Mouse (Mus musculus) G1E (cell line): ENCODE measurements around the gene Rnd1. TPM values are rescaled to one million over a fixed set of nuclear protein-coding genes. Genes with fewer than 3 reads are reported as not detected.
A peak's percentile ranks its signal among the peaks of the same experiment; 100 is the strongest.

Experiments used
- ATAC-seq: 2 replicates; pipeline ENCODE4 v1.8.0; 2016; ENCODE audit warnings: mild to moderate bottlenecking; ENCODE audit not compliant: insufficient number of reproducible peaks, poor library complexity, low FRiP score, severe bottlenecking; ENCODE audit errors: extremely low read depth
- DNase-seq: peaks from one replicate; pipeline ENCODE4 v3.0.0; 2012; ENCODE audit warnings: low spot score
- H3K27me3 ChIP-seq: 2 replicates; pipeline ENCODE4 v1.6.1; 2012; ENCODE audit warnings: mild to moderate bottlenecking, low read length, inconsistent platforms; ENCODE audit not compliant: insufficient read depth
- H3K36me3 ChIP-seq: replicated peaks from 2 replicates; pipeline ENCODE3; 2012; ENCODE audit warnings: mild to moderate bottlenecking, inconsistent platforms
- H3K4me1 ChIP-seq: 2 replicates; pipeline ENCODE4 v1.6.1; 2012; ENCODE audit warnings: low read depth, low read length, inconsistent platforms, mixed read lengths; ENCODE audit not compliant: insufficient read depth
- H3K4me3 ChIP-seq: 2 replicates; pipeline ENCODE4 v1.5.1; 2012; ENCODE audit warnings: low read depth, mild to moderate bottlenecking, inconsistent platforms, low read length, moderate library complexity, mixed read lengths
- H3K9me3 ChIP-seq: replicated peaks from 2 replicates; pipeline ENCODE4 v1.6.1; 2012; ENCODE audit warnings: inconsistent platforms
- CTCF ChIP-seq: IDR thresholded peaks from 2 replicates; pipeline ENCODE4 v1.5.1; 2012; ENCODE audit warnings: low read depth, low read length, inconsistent platforms, mixed read lengths
- GATA1 ChIP-seq: IDR thresholded peaks from 2 replicates; pipeline ENCODE4 v1.6.1; 2012; ENCODE audit warnings: borderline replicate concordance, low read length, inconsistent platforms, mixed read lengths
- GATA2 ChIP-seq: IDR thresholded peaks from 2 replicates; pipeline ENCODE4 v1.6.1; 2012; ENCODE audit warnings: low read depth, low read length, inconsistent platforms, borderline replicate concordance
- POLR2AphosphoS5 ChIP-seq: IDR thresholded peaks from 2 replicates; pipeline ENCODE4 v1.6.1; 2012; ENCODE audit warnings: low read depth, low read length, inconsistent platforms; ENCODE audit not compliant: insufficient replicate concordance
- TAL1 ChIP-seq: conservative IDR thresholded peaks from 2 replicates; pipeline ENCODE4 v1.6.1; 2012; ENCODE audit warnings: low read depth, low read length, inconsistent platforms, mixed read lengths
- polyA plus RNA-seq: library from polyadenylated mRNA; stranded (reverse); fragments of >175 nt; gene quantifications from 2 replicates; pipeline ENCODE4 v1.2.3, GENCODE M21; 2012
- total RNA-seq, 2 experiments: library from RNA; stranded (forward) in 1 of 2; stranded (reverse) in 1 of 2; fragments of 200-1000 nt in 1 of 2; fragments of >200 nt in 1 of 2; fragmentation: Nextera tagmentation in 1 of 2; gene quantifications; 2 replicates each; pipeline ENCODE4 v1.2.3; 2014 to 2017

Rnd1 gene
- total and polyA plus RNA-seq, 3 experiments: 1.1 to 3.2 (median 1.2) TPM

DNA sequence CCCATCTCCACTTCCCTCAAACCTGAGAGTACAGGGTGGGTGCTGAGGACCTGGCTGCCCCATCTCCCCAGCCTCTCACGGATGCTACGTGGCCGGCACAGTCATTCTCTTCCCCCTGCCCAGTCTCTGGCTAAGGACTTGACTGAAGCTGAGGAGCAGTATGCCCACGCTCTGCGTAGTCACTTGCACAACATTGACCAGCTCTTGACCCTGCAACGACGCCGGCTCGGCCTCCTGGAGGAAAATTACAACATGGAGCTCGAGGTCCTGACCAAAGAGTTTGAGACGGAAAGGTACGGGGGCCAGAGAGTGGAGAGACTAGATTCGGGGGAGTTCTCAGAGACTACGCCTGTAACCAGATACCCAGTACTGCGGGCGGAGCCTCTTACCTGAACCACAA is 40.0 kb upstream of the Rnd1 start:
- no peak overlapping the region for H3K4me3 ChIP-seq
- peaks cover 25% of the 10 kb centered on the region for H3K4me1 ChIP-seq
- TF ChIP-seq GATA2 (no peak), GATA1 (no peak), CTCF (no peak), POLR2AphosphoS5 (no peak), TAL1 (no peak)
- H3K9me3 ChIP-seq: no peaks in the 10 kb centered on the region
- no peaks in the 10 kb centered on the region for H3K36me3 ChIP-seq
- ATAC-seq (no peak), DNase-seq (no peak)
- H3K27me3 ChIP-seq: peaks cover 36% of the 10 kb centered on the region

DNA sequence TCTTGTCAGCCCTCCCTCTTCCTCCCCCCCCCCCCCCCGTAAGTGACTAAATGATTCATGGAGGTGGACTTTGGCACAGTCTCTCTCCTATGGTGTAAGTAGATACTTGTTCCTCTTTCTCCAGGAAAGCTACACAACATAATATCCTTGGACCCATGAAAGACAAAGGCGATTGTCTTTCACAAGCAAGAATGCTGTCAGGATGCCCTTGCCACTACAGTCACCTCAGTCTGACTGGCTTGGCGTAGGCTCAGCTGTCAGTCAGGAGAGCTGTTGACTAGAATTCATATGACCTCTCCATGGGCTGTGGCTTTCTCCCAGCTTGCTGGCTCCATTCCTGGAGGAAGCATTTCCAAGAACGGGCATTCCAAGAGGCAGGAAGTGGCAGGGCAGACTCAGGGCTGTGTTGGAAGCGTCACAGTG is 37.0 kb upstream of the Rnd1 start:
- ATAC-seq: no peak
- Histone ChIP-seq H3K36me3 (no peaks in the 10 kb centered on the region), H3K9me3 (no peaks in the 10 kb centered on the region), H3K4me3 (no peak overlapping the region), H3K4me1 (peaks cover 27% of the 10 kb centered on the region), H3K27me3 (peaks cover 35% of the 10 kb centered on the region)
- TF ChIP-seq CTCF (no peak), TAL1 (no peak), GATA1 (no peak), POLR2AphosphoS5 (no peak), GATA2 (no peak)
- DNase-seq: no peak

DNA sequence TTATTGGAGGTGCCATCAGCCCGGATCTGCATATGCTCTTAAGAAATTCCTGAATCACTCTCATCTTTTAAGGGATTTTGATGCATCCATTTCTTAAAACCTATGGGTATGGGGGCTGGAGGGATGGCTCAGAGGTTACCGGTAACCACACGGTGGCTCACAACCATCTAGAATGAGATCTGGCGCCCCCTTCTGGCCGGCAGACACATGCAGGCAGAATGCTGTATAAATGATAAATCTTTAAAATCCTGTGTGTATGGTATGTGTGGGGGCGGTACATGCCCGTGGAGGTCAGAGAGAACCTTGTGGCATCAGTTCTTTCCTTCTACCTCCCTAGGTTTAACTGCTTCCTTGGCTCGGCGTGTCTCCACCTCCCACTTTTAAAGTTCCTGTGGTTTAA is 33.2 kb upstream of the Rnd1 start:
- DNase-seq (no peak), ATAC-seq (no peak)

DNA sequence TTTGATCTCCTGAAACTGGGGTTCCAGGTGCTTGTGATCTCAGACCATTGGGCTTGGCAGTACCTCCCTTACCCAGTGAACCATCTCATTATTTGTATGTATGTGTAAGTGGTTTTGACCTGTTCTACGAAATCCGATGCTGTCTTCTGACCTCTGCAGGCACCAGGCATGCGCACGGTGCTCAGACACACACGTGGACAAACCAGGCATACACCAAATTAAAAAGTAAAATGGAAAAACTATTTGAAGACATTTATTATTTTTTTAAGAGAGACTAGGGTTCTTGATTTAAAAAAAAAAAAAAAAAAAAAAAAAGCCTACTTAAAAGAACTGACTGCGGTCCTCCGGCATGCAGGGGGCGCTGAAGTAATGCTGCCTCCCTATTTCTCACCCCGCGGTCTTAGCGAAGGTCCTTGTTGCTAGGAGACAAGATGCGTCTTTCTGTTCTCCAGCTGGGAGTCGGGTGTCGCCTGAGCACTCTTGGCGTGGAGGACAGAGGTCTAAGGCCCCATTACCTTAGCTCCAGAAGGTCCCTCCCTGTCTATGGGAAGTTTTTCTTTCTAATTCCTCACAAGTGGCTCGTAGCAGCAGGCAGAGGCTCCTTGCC is 30.6 kb upstream of the Rnd1 start, which contains the start of gene Ccdc65:
TSS of gene Ccdc65 (plus strand) at position 442 of the 607 bp plus-strand sequence.
- ATAC-seq: peak; percentile 49
- TF ChIP-seq TAL1 (no peak), GATA2 (no peak), CTCF (no peak), POLR2AphosphoS5 (no peak), GATA1 (no peak)
- H3K27me3 ChIP-seq: peaks cover 48% of the 10 kb centered on the region

More for the DNA sequence above, 33.2 kb upstream of the Rnd1 start:
- Histone ChIP-seq H3K9me3 (no peaks in the 10 kb centered on the region), H3K27me3 (peaks cover 41% of the 10 kb centered on the region), H3K36me3 (no peaks in the 10 kb centered on the region), H3K4me1 (peaks cover 23% of the 10 kb centered on the region), H3K4me3 (no peak overlapping the region)
- TF ChIP-seq CTCF (peak; percentile 70), GATA2 (no peak), TAL1 (no peak)

DNA sequence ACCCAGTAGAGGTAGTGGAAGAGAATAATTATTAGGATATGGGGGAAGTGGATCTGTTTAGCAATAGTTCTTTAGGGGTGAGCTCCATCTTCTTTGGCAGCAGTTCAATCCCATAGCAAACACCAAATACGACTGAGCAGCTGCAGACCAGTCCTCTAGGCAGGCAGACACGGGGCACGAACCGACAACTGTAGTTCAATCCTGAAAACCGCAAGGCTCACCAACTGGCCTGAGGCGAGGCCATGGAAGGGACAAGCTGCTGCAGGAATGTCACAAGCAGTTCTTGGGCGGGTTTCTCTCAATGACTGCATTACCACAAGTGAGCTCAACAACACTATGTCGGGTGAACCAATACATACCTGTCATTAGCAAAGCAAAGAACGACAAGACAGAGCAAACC is 27.1 kb upstream of the Rnd1 start:
- DNase-seq (no peak), ATAC-seq (no peak)
- peaks cover 20% of the 10 kb centered on the region for H3K4me1 ChIP-seq
- H3K36me3 ChIP-seq: no peaks in the 10 kb centered on the region
- no peak for TF ChIP-seq CTCF
- TF ChIP-seq GATA1: no peak
- TF ChIP-seq TAL1: no peak
- TF ChIP-seq GATA2: no peak
- H3K4me3 ChIP-seq: no peak overlapping the region
- no peaks in the 10 kb centered on the region for H3K9me3 ChIP-seq
- H3K27me3 ChIP-seq: peaks cover 73% of the 10 kb centered on the region

More for the DNA sequence above, 30.6 kb upstream of the Rnd1 start, which contains the start of gene Ccdc65:
- Histone ChIP-seq H3K9me3 (no peaks in the 10 kb centered on the region), H3K36me3 (no peaks in the 10 kb centered on the region), H3K4me1 (peaks cover 15% of the 10 kb centered on the region), H3K4me3 (peak within 1 kb of the TSS; percentile 65)
- peak; percentile 47 for DNase-seq

DNA sequence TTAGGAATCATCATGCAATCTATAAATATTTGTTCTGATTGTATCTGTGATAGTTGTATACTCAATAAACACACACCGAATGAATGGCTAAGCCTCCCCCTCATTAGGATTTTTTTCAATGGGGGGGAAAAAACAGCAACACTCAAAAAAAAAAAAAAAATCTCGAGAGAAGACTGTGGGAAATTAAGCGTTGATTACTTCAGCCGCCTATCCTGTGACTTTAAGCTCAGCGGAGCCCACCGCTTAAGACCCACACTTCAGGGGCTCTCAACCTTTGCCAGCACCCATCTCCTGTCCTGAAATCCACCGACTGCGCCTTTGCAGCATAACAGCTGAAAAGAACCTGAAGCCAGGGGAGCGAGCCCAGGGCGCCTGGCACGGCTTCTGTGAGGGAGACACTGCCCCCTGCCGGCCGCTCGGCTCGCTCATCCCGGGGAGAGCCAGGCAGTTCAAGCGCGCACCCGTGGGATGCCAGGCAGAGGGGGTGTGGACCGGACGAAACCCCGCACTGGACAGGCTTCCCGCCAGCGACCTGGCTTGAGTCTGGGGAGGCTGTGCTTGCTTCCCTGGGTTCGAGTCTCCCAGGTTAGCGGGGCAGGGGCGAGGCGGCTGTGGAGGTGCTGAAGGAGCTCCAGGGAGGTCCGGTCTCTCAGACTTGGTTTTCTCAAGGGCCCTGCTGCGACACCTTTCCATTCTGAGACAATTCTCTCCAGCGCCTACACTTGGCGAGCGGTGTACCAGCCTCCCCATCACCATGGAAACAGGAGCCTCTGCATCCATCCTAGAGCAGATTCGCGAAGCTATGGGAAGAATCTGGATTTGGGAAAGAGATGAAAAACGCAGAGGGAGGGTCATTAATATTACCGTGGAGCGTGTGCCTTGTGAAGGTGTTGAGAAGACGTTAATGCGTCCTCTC is 22.2 kb upstream of the Rnd1 start:
- peak; percentile 68 for DNase-seq
- Histone ChIP-seq H3K9me3 (no peaks in the 10 kb centered on the region), H3K4me3 (peak overlapping the region; percentile 56; the same call in 1 of the 2 replicates), H3K36me3 (no peaks in the 10 kb centered on the region), H3K4me1 (peaks cover 17% of the 10 kb centered on the region), H3K27me3 (peaks cover 55% of the 10 kb centered on the region)
- TF ChIP-seq CTCF: peak; percentile 52; the same call in 1 of the 2 replicates
- no peak for TF ChIP-seq POLR2AphosphoS5
- ATAC-seq: no peak
